Mouse (Mus musculus) c-Kit-negative CD71-positive TER-119-positive erythroid progenitor cells, embryonic 14.5 days (primary cell): ENCODE measurements around the gene Srd5a2.

Experiments
- DNase-seq: peaks from one replicate; pipeline ENCODE4 v3.0.0-alpha.2; 2013; ENCODE audit warnings: low read depth, low spot score

Srd5a2 gene

GRCm38 (mm10) chr17:73985936-73986335 lies 61.8 kb downstream of the Srd5a2 start:
- no peak for DNase-seq

- no peak for DNase-seq
These were observed 63.2 kb downstream of the Srd5a2 start for GRCm38 (mm10) chr17:73984508-73984907.

- no peak for DNase-seq
These were observed 64.8 kb downstream of the Srd5a2 start for GRCm38 (mm10) chr17:73982871-73983270.

GRCm38 (mm10) chr17:73976066-73976465 lies 71.7 kb downstream of the Srd5a2 start:
- DNase-seq, result no peak

- no peak for DNase-seq
These were observed 75.1 kb downstream of the Srd5a2 start for GRCm38 (mm10) chr17:73972648-73973047.

- DNase-seq, result no peak
These were observed 76.4 kb downstream of the Srd5a2 start for GRCm38 (mm10) chr17:73971291-73971690.

- no peak for DNase-seq
These were observed 77.2 kb downstream of the Srd5a2 start for GRCm38 (mm10) chr17:73970361-73971027.
